Mouse (Mus musculus) left cerebral cortex, postnatal 36 days (tissue): Measurements from ENCODE around the gene Ovol2. TPM values are rescaled to one million over a fixed set of nuclear protein-coding genes. Genes with fewer than 3 reads are reported as not detected.
A peak's percentile ranks its signal among the peaks of the same experiment; 100 is the strongest.

Source experiments
- DNase-seq, 2 experiments: peaks; one replicate each; pipeline ENCODE4 v3.0.0; 2021 to 2022; ENCODE audit warnings: low spot score in 2 of 2, mixed read lengths in 1 of 2
- intact Hi-C: fragments of 180-260 bp; cut with DNase I; formaldehyde crosslinking; loops from one replicate; pipeline ENCODE4 v1.15.1; 2025
- total RNA-seq, 2 experiments: library from RNA; stranded (reverse); gene quantifications; 2 replicates each; pipeline ENCODE4 v1.2.3; 2021

The Ovol2 gene
- total RNA-seq, 2 experiments from 2014 or later = 6.9 to 10.8 TPM

DNA sequence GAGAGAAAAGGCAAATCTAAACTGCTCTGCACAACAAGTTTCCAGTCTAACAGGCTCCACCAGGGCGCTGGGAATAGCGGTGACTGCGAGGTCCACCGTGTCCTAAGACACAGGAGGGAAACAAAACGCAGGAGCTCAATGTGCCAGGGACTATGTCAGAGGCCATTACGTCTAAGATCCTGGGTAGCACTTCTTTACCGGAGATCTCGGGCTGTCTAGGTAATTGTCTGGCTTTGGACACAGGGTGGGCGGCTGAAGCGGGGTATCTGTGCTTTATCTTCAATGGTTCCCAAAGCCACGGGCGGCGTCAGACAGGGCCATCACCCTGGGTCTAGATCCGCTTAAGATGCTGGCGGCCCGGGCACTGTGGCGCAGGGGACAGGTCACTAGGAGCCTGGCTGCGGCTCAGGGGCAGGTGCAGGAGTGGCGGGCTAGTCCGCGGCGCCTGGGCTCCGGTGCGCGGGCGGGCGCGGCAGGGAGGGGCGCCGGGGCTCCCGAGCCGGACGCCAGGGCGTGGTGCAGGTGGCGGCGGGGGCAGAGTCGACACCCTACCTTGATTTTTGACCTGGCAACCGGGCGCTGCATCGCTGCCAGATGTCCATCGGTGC, 1.5 kb downstream of the Ovol2 start:
- intact Hi-C loops = no loop called here
- DNase-seq = no peak

DNA sequence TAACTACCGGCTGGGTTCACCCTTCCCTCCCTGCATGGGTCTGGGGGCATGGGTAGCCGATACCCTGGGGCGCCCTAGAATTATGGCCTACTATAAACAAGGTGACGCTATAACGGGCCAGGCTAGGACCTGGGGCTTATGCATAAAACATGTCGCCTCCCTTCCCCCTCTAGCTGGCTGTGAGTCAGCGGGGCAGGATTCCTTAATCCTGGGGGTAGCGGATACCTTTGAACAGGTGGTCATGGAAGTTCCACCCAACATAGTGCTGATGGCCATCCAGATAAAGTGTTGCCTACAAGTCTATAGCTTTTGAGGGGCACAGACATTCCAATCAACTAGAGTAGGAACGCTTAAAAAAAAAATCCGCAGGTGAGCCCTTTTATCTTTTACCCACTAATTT, 2.0 kb downstream of the Ovol2 start:
- intact Hi-C loops = no loop called here
- DNase-seq = no peak

DNA sequence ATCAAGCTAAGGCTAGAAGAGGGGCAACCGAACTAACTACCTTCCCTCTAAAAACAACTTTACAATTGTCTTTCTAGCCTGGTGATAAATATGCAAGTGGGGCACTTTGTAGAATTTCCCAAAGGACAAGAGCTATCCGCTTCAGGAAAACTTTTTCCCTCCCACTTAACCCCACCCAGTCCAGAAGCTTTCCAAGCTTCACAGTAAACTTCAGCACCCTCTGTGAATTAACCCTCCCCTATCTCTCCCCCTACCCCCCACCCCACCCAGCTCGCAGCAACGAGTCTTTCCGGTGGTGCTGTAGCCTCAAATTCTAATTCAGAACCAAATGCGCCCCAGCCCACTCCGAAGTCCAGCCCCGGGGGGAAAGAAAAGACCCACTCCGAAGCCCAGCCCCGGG, 2.5 kb downstream of the Ovol2 start:
- no peak for DNase-seq
- intact Hi-C loops = no loop called here

DNA sequence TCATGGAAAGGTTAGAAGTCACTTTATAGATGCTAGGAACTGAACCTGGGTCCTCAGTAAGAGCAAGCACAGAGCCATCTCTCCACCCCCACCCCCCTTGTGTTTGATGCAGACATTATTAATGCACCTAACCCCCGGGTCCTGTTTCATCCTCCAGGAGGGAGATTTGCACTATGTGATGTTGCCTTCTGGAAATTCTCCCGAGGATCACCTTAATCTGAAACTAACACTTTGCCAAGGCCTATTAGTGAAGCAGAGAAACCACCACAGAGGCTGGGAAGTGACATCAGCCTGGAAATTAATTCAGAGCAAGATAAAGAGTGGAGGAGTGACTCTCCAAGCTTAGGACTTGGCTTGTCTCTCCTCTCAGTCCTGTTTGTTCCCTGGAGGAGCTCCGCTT, 7.7 kb downstream of the Ovol2 start:
- no peak for DNase-seq
- intact Hi-C loops = no loop called here

DNA sequence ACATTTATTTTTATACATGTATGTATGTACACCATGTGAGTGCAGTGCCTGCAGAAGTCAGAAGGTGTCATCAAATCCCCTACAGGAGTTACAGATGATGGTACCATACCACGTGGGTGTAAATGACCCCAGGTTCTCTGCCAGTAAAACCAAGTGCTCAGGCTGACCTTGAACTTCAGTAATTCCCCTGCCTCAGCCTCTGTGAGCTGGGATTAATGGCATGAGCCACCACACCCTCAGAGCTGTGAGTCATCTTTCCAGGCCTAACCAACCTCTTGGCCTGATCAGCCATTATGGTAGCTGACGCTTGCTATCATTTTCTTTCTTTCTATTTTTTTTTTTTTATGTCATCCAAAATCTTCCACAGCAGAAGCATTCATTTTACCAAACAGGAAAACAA, 20.6 kb downstream of the Ovol2 start:
- intact Hi-C loops = no loop called here
- no peak for DNase-seq

DNA sequence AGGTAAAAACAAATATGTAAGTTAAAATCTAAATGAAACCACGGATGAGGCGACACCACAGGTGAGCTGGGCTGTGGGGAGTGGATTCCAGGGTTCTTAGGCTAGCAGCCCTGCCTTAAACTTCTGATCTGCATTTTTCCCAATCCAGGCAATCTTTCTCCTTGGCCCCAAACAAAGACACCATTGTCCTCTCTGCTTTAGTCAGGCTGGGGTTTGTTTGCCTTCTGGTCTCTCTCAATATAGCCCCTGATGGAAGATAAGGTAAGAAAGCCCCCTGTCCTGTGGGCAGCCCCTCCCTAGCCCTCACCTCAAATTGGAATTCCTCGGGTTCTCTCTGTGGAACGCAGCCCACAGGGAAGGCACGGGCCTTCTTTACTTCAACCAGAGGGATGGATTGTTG, 21.7 kb downstream of the Ovol2 start:
- intact Hi-C loops = no loop called here
- DNase-seq = no peak

DNA sequence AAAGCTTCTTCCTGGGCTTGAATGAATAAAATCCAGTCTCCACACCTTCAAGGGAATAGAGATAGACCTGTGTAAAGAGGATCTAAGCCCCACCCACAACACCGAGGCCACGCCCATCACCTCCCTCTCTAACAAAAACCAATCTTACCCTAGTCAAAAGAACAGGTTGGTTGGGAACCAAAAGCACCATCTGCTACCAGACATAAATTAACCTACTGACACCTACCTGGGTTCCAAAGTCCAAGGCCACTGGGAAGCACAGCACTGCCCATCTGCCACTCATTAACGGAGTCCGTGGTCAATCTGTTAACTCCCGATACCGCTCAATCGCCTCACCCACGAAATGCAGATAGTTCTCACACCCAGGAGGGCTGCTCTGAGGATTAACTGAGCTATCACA, 23.4 kb downstream of the Ovol2 start:
- no peak for DNase-seq
- intact Hi-C loops = no loop called here

DNA sequence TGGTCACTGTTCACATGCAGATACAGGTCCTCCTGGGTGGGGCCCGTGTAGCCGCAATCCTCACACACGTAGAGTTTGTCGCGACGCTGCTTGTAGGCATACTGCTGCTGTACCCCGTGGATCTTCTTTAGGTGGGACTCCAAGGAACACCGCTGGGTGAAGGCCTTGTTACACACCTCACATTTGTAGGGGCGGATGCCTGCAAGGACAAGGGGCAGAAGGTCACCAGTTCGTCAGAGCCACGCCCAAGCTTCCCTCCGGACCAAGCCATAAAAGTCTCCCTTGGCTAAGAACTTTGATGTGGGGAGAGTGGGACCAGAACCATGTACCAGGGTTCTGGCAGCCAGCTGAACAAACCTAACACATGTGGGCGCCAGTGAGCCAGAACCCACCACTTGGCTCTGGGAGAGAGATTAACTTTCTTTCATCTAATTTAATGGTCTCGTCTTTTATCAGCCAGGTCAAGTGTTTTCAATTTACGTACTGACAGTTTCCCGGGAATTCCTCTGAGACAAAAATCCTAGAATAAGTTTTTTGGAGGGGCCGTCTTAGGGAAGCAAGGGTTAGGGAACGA, 26.1 kb downstream of the Ovol2 start:
- intact Hi-C loops = no loop called here
- DNase-seq = no peak

DNA sequence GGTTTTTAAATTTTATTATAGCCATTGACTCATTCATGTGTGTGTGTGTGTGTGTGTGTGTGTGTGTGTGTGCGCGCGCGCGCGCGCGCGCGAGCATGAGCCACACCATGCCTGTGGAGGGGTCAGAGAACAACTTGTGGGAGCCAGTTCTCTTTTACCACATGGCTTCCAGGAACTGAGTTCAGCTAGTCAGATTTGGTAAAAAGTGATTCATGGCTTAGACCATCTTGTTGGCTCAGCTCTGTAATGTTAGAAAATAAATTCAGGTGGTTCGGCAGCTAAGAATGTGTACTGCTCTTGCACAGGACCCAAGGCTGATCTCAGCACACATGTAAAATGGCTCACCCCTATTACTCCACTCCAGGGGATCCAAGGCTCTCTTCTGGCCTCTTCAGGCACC, 30.8 kb downstream of the Ovol2 start:
- no peak for DNase-seq
- intact Hi-C loops = no loop called here

DNA sequence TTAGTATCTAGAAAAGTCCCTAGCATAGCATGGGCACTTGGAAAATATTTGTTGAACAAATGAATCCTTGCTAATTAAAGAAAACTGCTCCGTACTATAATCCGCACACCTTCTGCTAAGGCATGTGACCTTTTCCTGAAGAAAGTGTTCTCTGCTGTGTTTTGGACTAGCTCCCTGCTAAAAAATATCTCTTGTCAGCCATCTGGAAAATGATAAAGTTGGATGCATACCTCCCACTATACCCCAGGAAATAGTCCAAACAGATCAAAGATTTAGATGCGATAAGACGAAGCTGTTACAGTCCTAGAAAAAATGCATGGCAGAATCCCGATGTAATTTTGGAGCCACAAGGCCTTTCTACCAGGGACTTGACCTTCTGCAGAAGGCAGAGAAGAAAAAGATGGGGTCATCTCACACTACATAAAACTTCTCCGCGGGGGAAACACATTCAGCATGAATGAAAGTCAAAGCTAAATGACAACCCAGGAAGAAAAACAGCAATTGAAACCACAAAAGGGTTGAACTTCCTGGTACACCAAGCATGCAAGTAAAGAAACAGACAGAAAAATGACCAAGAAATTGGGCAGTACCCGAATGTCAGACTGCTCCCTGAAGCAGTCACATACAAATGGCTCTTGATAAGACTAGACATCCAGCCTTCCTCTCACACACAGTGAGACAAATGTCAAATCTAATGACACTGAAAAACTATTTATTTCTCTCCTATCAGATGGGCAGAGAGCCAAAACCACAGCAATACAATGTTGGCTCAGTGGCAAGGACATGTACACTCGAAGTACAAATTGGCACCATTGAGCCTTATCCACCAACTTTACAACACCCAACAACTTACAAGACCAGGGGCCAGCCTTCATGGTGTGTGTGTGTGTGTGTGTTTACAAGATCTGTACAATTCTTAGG, 31.9 kb downstream of the Ovol2 start:
- peak in 1 of 2 experiments; percentile 26 for DNase-seq
- intact Hi-C loops = no loop called here

DNA sequence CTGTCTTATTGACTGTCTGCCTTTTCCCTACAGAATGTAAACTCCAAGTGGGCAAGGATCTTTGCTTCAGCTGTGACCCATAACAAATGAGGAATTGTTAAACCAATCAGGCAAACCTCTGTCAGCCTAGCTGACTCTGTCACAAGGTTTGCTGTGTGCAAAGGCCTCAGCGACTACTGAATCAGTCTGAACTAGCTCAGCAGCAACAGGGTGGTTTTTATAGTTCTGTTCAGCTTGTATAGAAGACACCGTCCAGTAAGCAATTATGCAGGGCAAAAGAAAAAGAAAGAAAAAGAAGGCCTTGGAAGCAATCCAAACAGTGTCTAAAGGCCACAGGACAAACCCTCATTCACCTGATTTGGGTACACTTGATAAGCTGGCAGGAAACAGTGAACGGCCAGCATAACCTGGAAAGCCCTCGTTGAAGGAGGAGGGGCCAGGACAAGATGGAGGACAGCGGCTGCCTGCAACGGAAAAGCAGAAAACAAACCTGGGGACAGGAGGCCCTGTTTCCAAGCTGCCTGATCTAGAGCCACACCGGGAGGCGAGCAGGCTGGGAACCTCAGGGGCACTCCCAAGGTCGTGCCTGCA, 36.7 kb downstream of the Ovol2 start:
- intact Hi-C loops = loop anchor here (2.0 kb wide), 1 partner anchor 62 kb away; no protein-coding TSS in a partner anchor

DNA sequence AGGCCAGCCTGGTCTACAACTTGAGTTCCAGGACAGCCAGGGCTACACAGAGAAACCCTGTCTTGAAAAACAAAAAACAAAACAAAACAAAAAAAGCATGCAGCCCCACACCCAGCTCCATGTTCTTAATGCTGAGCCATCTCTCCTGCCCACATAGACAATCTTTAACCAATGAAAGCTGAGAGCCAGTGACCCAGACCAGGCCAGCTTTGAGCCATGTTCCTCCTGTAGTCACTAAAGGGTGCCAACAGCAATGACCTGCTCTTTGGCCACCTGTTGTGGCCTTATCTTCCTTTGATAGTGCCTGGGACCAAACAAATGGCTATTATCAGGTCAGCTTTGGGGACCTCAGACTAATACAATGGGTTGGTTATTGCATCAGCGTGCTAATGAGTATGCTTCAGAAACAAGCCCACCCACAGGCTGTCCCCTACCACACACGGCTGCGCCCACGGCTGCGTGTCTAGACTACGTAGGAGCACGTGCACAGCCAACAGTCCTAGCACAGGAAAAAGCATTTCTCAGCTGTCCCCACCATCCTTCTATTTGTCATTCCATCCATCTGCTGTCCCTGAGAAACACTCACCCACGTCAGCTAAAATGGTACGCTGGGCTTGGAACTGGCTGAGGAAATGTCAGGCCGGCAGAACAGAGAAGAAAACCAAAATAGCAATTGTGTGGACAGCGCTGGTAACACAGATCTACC, 40.2 kb downstream of the Ovol2 start:
- intact Hi-C loops = loop anchor here (5.0 kb wide), 1 partner anchor 151 kb away; no protein-coding TSS in a partner anchor
- peak; percentile 75 to 85 for DNase-seq

More for the DNA sequence above, 36.7 kb downstream of the Ovol2 start:
- DNase-seq = no peak

DNA sequence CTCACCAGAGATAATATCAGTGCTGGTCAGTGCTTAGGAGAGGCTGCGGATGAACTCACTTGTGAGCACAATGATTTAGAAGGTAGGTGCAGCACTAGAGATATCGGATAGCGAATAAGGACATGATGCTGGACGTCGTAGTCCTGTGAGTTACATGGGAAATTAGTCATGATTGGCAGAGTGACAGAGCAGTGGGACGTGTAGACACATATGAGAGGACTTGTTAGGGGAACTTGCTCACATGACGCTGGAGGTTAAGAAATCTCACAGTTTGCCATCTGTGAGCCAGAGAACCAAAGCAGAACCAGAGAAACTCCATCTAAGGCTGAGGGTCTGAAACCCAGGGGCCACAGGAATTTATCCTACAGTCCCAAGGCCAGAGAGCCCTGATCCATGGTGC, 41.6 kb downstream of the Ovol2 start:
- DNase-seq = no peak
- intact Hi-C loops = loop anchor here (5.0 kb wide), 1 partner anchor 152 kb away; no protein-coding TSS in a partner anchor

DNA sequence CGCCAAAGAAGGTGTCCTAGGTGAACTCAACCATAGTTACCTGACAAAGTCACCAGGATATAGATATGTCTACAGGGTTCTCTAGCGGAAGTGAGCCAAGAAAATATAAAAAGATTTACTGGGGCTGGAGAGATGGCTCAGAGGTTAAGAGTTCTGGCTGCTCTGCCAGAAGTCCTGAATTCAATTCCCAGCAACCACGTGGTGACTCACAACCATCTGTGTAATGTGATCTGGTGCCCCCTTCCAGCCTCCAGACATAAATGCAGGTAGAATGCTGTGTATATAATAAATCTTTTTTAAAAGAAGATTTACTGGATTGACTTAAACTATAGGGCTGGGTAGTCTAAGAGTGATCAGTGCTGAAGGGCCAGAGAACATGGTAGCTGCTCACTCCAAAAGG, 50.5 kb downstream of the Ovol2 start:
- DNase-seq = no peak
- intact Hi-C loops = no loop called here

DNA sequence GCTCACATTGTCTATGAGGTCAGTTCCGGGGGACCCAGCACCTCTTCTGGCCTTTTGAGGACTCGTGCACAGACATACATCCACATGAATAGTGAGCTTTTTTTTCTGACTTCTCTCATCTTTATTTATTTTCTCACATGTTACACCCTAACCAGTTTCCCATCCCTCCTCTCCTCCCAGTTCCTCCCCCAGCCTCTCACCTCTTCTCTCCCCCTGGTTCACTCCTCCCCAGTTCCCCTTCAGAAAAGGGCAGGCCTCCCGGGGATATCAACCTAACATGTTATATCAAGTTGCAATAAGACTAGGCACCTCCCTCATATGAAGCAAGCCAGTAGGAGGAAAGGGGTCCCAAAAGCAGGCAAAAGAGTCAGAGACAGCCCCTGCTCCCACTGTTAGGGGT, 51.4 kb downstream of the Ovol2 start:
- no peak for DNase-seq
- intact Hi-C loops = no loop called here

DNA sequence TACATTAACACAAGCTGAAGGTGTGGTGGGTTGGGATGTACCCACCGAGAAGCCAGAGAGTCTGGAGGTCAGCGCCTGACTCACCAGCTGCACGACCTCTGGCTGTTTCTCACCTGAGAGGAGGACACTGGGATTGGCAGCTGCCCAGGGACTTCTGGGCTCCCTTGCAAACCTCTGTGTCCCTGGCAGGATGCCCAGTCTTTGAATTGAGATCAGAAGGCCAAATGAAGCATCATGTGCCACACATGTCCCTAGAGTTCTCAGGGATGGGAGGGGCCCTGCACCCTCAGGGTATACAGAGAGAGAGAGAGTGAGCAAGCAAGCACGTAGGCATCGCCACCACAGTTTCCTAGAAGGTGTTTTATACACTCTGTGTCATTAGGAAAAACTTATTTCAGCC, 52.2 kb downstream of the Ovol2 start:
- DNase-seq = no peak
- intact Hi-C loops = loop anchor here (10.0 kb wide), 1 partner anchor 175 kb away; no protein-coding TSS in a partner anchor

DNA sequence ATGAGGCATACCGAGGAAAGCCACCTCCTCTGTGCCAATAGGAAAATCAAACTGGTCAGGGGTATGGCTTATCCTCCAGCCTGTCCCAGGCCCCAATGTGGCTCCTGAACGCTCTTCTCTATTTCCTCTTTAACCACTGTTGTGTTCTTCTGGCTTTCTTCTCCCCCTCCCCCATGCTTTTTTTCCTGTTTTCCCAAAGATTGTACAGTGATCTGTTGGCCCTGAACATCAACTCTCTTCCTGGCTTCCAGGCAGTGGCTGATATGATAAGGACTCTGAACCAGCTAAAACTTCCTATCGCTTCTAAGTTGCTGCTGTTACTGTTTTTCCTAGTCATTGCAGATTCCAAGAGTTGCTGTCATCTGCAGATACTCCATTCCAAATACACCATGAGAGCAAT, 55.1 kb downstream of the Ovol2 start:
- intact Hi-C loops = loop anchor here (10.0 kb wide), 1 partner anchor 178 kb away; no protein-coding TSS in a partner anchor
- no peak for DNase-seq

DNA sequence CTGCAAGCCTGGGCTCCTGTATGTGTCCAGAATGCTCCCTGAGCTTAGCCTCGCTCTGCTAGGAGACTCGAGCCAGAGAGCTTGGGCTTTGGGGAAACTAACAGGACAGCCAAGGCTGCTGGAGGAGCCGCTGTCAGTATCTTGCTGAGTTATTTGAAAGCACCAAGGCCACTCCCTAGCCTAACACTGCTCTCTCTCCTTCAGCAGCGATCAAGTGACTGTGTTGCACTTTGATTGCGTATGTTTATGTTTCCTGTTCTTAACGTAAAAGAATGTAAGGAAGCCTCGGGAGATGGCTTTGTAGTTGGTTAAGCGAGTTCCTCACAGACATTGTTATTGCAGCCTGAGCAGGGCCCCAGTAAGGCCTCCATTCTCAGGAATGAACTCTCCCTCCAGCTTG, 57.2 kb downstream of the Ovol2 start:
- intact Hi-C loops = loop anchor here (10.0 kb wide), 1 partner anchor 180 kb away; no protein-coding TSS in a partner anchor
- no peak for DNase-seq

DNA sequence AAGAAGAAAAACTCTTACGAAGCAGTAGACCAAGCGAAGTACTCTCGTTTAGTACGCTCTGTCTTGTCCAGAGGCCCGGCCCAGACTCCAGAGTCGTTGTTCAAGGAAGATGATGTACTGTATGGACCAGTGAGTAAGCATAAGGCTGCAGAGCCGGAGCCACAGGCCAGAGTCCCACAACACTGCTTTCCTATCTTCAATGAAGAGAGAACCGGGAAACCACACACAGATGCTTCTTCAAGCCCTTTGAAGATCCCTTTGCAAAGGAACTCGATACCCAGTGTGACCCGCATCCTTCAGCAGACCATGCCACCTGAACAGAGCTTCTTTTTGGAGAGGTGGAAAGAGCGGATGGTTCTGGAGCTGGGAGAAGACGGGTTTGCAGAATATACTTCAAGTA, 59.9 kb downstream of the Ovol2 start:
- intact Hi-C loops = loop anchor here (10.0 kb wide), 1 partner anchor 183 kb away; no protein-coding TSS in a partner anchor
- no peak for DNase-seq
